Mouse (Mus musculus) forebrain, embryonic 12.5 days (tissue): ENCODE results near the gene Flii. TPM values are rescaled to one million over a fixed set of nuclear protein-coding genes. Genes with fewer than 3 reads are reported as not detected.
A peak's percentile ranks its signal among the peaks of the same experiment; 100 is the strongest.

Source experiments
- ATAC-seq: fragments of 200-750 bp; cut with Nextera tagmentation; 2 replicates; pipeline ENCODE4 v1.8.0; 2017; ENCODE audit warnings: moderate TSS enrichment; ENCODE audit not compliant: low FRiP score
- H3K27ac ChIP-seq: fragments of 300-500 bp; sonication (generic); 2 replicates; pipeline ENCODE4 v1.5.1; 2016; ENCODE audit warnings: mild to moderate bottlenecking
- H3K27me3 ChIP-seq: fragments of 300-500 bp; sonication (generic); 2 replicates; pipeline ENCODE4 v1.6.1; 2016; ENCODE audit warnings: mild to moderate bottlenecking
- H3K36me3 ChIP-seq: fragments of 300-500 bp; sonication (generic); replicated peaks from 2 replicates; pipeline ENCODE4 v1.6.1; 2016; ENCODE audit warnings: mild to moderate bottlenecking
- H3K4me1 ChIP-seq: fragments of 300-500 bp; sonication (generic); 2 replicates; pipeline ENCODE4 v1.6.1; 2016
- H3K4me2 ChIP-seq: fragments of 300-500 bp; sonication (generic); 2 replicates; pipeline ENCODE4 v1.6.1; 2016; ENCODE audit warnings: mild to moderate bottlenecking, moderate library complexity
- H3K4me3 ChIP-seq: fragments of 300-500 bp; sonication (generic); replicated peaks from 2 replicates; pipeline ENCODE4 v1.5.1; 2016; ENCODE audit warnings: mild to moderate bottlenecking
- H3K9ac ChIP-seq: fragments of 300-500 bp; sonication (generic); 2 replicates; pipeline ENCODE4 v1.6.1; 2016; ENCODE audit warnings: mild to moderate bottlenecking
- H3K9me3 ChIP-seq: fragments of 300-500 bp; sonication (generic); 2 replicates; pipeline ENCODE4 v1.6.1; 2016
- WGBS: fragments of 180-500 bp; shearing (Covaris S2); methylation state at CpG from one replicate; pipeline ENCODE4 v1.1.7; 2016; 5-methylcytosine and 5-hydroxymethylcytosine counted together
- polyA plus RNA-seq: library from polyadenylated mRNA; unstranded; fragments of >200 nt; fragmentation: Nextera tagmentation; extraction: Ambion mirVana; gene quantifications from 2 replicates; pipeline ENCODE4 v1.2.1, GENCODE M21; 2016

Gene Flii
- polyA plus RNA-seq, result 76.2 and 78.9 TPM in 2 replicates

DNA sequence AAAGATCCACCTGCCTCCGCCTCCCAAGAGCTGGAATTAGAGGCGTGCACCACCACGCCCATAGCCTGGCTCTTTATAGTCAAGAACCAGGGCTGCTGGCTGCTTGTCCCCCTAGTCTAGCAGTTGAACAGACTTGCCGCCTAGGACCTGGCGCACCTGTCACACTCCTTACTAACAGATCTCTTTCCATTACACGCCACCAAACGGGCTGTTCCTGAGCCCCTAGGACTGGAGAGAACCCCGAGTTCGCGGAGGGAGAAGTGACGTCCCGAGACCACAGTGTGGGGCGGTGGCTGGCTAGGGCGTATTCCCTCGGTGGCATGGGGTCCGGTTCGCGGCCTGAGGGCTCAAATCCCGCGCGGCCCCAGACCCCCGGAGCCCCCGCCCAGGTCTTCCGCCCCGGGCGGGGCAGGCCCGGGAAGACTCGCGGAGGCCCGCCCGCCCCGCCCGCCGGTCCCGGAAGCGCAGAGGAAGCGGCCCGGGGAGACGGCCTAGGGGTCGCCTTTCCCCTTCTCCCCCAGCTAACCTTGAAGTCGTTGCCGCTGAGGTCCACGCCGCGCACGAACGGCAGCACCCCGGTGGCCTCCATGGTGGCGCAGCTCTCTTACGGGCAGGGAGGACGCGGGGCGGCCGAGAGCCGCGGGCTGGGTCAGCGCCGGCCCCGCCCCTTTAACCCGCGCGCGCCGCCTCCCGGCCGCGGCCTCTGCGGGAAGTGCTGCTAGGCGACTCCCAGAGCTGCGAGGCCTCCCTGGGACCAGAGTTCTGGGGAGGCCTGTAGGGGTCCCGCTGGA, at the start of gene Flii:
TSS of gene Flii (minus strand) at position 663 of the 791 bp plus-strand sequence.
- H3K36me3 ChIP-seq, result peaks cover 43% of the 10 kb centered on the region
- no peaks in the 10 kb centered on the region for H3K27me3 ChIP-seq
- peak; percentile 74 for ATAC-seq
- H3K9ac ChIP-seq, result peak within 1 kb of the TSS; percentile 88
- peak within 1 kb of the TSS; percentile 80 for H3K4me3 ChIP-seq
- H3K9me3 ChIP-seq, result no peaks in the 10 kb centered on the region
- H3K4me1 ChIP-seq, result peaks cover 26% of the 10 kb centered on the region
- peak within 1 kb of the TSS; percentile 84 for H3K27ac ChIP-seq
- H3K4me2 ChIP-seq, result peak within 1 kb of the TSS; percentile 65
- WGBS, result under 1% methylated on average over 65 of the region's 71 CpGs

DNA sequence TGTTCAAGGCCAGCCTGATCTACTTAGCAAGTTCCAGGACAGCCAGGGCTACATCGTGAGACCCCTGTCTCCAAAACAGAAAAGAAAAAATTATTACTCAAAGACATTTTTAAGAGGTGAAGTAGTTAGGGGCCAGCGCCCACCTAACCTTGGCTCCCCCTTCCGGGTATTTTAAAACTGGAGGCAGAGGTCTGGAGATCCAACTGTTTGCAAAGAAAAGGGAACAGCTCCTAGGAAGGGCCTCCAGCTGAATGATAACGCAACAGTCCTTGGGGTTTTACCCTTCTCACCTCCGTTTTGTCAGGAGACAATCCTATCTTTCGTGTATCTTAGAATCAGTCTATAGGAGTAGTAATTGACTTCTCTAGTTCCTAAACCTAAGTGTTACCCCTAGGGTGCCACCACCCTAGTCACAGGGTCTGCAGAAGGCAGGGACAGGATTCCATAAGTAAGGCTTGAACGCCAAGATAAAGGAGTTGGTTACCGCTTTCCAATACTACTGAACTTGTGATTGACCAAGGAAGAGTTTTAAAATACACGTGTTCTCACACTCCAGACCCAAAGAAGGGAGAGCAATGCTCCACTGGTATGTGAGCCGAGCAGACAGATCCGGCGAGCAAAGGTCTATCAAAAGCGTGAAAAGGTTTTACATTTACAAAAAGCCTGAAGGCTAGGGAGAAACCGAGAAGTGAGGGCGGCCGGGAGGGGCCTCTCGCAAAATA, 49.2 kb upstream of the Flii start:
- 7% methylated on average over 17 of the region's 17 CpGs for WGBS
- Histone ChIP-seq H3K4me1 (peaks cover 59% of the 10 kb centered on the region), H3K27me3 (no peaks in the 10 kb centered on the region), H3K9ac (peak overlapping the region; percentile 75), H3K4me3 (peak overlapping the region; percentile 87), H3K27ac (0 out of 2 replicates have a peak overlapping the region, but pooled peaks have one; percentile 73), H3K4me2 (peak overlapping the region; percentile 87), H3K9me3 (no peaks in the 10 kb centered on the region), H3K36me3 (peaks cover 25% of the 10 kb centered on the region)
- ATAC-seq, result no peak

DNA sequence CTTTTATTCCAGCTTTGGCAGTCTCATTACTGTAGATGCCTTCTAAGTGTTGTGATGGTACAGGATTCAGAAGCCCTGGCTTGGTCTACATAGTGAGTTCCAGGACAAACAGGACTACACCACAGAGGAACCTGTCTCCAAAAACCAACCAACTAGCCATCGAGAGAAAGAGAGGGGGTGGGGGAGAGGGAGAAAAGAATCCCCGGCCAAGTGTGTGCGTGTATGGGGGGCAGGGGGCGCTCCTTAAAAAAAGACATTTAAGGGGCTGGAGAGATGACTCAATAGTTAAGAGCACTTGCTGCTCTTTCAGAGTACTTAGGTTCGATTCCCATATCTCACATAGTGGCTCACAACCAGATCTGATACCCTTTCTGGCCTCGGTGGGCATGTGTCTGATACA, 48.5 kb upstream of the Flii start:
- 54% methylated on average over 6 of the region's 6 CpGs for WGBS
- H3K27me3 ChIP-seq, result no peaks in the 10 kb centered on the region
- no peak for ATAC-seq
- H3K4me3 ChIP-seq, result peak overlapping the region; percentile 87
- peak overlapping the region; percentile 87 for H3K4me2 ChIP-seq
- H3K9me3 ChIP-seq, result no peaks in the 10 kb centered on the region
- H3K36me3 ChIP-seq, result peaks cover 20% of the 10 kb centered on the region
- peaks cover 52% of the 10 kb centered on the region for H3K4me1 ChIP-seq
- H3K9ac ChIP-seq, result peak overlapping the region; percentile 75; the same call in 1 of the 2 replicates
- no peak overlapping the region for H3K27ac ChIP-seq

DNA sequence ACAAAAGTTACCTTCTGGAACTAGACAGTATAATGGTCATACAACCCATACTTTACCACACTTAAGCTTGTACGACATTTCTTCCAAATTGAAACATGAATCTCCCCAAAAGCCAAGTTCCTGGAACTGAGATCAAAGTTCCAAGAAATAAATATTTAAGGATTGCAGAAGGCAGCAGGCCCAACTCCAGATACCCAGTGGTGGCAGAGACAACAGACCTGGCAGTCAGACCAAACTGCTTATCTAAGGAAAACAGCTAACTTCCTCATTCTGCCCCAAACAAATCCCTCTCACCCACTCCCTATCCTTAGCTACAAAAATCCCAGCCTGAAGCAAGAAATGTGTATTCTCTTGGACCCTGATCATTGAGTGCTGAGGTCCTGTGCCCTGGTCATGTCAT, 47.8 kb upstream of the Flii start:
- no peaks in the 10 kb centered on the region for H3K27me3 ChIP-seq
- peaks cover 44% of the 10 kb centered on the region for H3K4me1 ChIP-seq
- peaks cover 12% of the 10 kb centered on the region for H3K36me3 ChIP-seq
- H3K4me3 ChIP-seq, result no peak overlapping the region
- WGBS, result 94% methylated on average over 1 of the region's 1 CpGs
- no peak for ATAC-seq
- no peak overlapping the region for H3K9ac ChIP-seq
- peak overlapping the region; percentile 87; the same call in 1 of the 2 replicates for H3K4me2 ChIP-seq
- no peak overlapping the region for H3K27ac ChIP-seq
- H3K9me3 ChIP-seq, result no peaks in the 10 kb centered on the region

DNA sequence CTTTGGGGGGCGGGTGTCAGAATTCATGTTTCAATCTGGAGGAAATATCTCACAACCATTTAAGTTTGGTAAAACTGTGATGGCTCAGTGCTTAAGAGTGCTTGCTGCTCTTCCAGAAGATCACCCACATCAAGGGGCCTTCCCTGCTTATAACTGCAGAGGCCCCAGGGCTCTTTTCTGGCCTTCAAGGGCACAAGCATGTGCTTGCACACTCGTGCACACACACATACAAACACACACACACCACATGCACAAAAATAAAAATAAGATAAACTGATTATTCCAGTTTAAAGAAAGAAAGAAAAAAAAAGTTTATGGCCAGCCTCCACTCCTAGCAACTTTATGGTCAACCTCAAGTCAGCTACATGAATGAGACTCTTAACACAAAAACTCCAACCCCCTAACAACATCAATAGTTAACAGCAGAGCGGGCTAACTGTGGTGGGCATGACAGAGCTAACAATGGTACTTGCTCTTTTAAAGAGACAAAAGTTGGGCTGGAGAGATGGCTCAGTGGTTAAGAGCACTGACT, 47.2 kb upstream of the Flii start:
- no peak overlapping the region for H3K27ac ChIP-seq
- no peak for ATAC-seq
- 91% methylated on average over 3 of the region's 3 CpGs for WGBS
- no peaks in the 10 kb centered on the region for H3K27me3 ChIP-seq
- no peaks in the 10 kb centered on the region for H3K9me3 ChIP-seq
- H3K4me2 ChIP-seq, result no peak overlapping the region
- no peak overlapping the region for H3K9ac ChIP-seq
- no peak overlapping the region for H3K4me3 ChIP-seq
- peaks cover 38% of the 10 kb centered on the region for H3K4me1 ChIP-seq
- peaks cover 6% of the 10 kb centered on the region for H3K36me3 ChIP-seq

DNA sequence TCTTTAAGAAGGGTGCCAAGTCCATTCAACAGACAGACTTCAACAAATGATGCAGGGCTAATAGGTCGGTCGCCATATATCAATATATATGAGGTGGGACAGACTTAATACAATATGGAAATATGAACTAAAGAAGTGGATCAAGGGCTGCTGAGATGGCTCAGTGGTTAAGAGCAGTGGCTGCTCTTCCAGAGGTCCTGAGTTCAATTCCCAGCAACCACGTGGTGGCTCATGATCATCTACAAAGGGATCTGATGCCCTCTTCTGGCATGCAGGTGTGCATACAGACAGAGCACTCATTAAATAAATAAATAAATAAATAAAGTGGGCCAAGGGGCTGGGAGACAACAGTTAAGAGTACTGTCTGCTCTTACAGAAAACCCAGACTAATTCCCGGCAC, 45.1 kb upstream of the Flii start:
- H3K9me3 ChIP-seq, result no peaks in the 10 kb centered on the region

DNA sequence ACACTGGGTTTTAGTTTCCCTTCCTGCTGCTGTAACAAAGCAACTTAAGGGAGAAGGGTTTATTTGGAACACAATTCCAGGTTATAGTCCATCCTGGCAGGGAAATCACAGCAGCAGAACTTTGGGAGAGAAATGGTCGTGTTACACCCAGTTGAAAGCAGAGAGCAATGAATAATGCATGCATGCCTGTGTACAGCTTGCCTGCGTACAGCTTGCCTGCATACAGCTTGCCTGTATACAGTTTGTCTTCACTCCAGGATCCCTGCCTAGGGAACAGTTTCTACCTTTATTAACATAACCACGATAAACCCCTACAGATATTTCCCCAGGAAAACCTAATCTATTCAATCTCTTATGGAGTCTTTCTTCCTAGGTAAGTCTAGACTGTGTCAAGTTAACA, 43.7 kb upstream of the Flii start:
- H3K27ac ChIP-seq, result no peak overlapping the region
- no peaks in the 10 kb centered on the region for H3K27me3 ChIP-seq
- no peak overlapping the region for H3K4me3 ChIP-seq
- 86% methylated on average over 3 of the region's 3 CpGs for WGBS
- H3K36me3 ChIP-seq, result no peaks in the 10 kb centered on the region
- H3K9me3 ChIP-seq, result no peaks in the 10 kb centered on the region
- peaks cover 17% of the 10 kb centered on the region for H3K4me1 ChIP-seq
- H3K4me2 ChIP-seq, result no peak overlapping the region
- H3K9ac ChIP-seq, result no peak overlapping the region
- ATAC-seq, result no peak

More for the DNA sequence above, 45.1 kb upstream of the Flii start:
- no peak overlapping the region for H3K4me2 ChIP-seq
- H3K27ac ChIP-seq, result no peak overlapping the region
- WGBS, result 78% methylated on average over 4 of the region's 4 CpGs
- no peaks in the 10 kb centered on the region for H3K27me3 ChIP-seq
- no peak for ATAC-seq
- H3K36me3 ChIP-seq, result no peaks in the 10 kb centered on the region
- no peak overlapping the region for H3K4me3 ChIP-seq
- H3K9ac ChIP-seq, result no peak overlapping the region
- peaks cover 24% of the 10 kb centered on the region for H3K4me1 ChIP-seq

DNA sequence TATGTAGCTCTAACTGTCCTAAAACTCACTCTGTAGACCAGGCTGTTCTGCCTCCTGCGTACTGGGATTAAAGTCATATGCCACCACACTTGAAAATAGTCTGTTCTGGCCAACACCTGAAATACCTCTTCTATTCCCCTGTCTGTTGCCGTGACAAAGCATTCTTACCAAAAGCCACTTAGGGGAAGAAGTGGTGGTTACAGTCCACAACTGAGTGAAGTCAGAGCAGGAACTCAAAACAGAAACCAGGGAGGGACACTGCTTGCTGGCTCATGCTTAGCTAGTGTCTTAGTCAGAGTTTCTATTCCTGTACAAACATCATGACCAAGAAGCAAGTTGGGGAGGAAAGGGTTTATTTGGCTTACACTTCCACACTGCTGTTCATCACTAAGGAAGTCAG, 42.3 kb upstream of the Flii start:
- Histone ChIP-seq H3K27ac (no peak overlapping the region), H3K4me3 (no peak overlapping the region), H3K9me3 (no peaks in the 10 kb centered on the region), H3K9ac (no peak overlapping the region), H3K27me3 (no peaks in the 10 kb centered on the region), H3K36me3 (no peaks in the 10 kb centered on the region), H3K4me2 (no peak overlapping the region), H3K4me1 (peaks cover 5% of the 10 kb centered on the region; the same call in 1 of the 2 replicates)
- WGBS, result 100% methylated on average over 2 of the region's 2 CpGs
- ATAC-seq, result no peak

DNA sequence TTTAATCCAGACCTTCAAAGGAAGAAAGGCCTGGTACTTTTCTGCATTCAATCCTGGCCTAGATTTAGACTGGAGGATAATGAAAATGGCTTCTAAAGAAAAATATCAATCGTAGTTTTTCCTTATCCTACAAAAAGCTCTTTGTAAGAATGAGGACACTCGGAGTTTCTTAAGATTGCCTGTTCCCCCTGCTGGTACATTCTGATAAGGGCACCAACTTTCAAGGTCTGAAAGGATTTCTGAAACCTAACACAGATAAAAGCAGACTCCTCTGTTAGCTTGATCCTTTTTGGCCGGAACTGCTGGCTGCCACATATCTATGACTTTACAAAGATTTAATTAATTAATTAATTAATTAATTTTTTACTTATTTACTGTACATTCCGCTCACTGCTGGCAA, 39.9 kb upstream of the Flii start:
- Histone ChIP-seq H3K27me3 (no peaks in the 10 kb centered on the region), H3K9me3 (no peaks in the 10 kb centered on the region), H3K9ac (no peak overlapping the region), H3K4me2 (no peak overlapping the region), H3K4me3 (no peak overlapping the region), H3K36me3 (peaks cover 7% of the 10 kb centered on the region; the same call in 1 of the 2 replicates), H3K4me1 (no peaks in the 10 kb centered on the region), H3K27ac (no peak overlapping the region)
- ATAC-seq, result no peak
- 89% methylated on average over 4 of the region's 4 CpGs for WGBS

DNA sequence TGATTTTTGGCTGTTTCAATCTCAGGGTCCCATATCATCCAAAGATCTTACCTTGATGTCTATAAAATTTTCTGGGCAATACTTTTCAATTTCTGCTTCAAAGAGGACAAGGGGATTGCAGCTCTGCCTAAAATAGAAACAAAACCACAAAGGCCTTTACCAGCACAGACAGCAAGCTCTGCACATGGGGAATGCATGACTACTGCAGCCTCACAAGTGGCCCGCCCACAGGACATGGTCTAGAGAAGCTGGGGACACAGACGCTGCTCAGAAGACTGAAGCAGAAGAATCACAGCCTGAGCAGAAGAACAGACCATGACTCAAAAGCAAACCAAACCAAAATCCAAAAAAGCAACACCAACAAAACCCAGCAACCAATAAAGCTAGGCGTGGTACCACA, 34.6 kb upstream of the Flii start:
- Histone ChIP-seq H3K4me3 (no peak overlapping the region), H3K4me1 (no peaks in the 10 kb centered on the region), H3K9me3 (no peaks in the 10 kb centered on the region), H3K4me2 (no peak overlapping the region), H3K9ac (no peak overlapping the region), H3K36me3 (peaks cover 50% of the 10 kb centered on the region), H3K27me3 (no peaks in the 10 kb centered on the region), H3K27ac (no peak overlapping the region)
- 93% methylated on average over 3 of the region's 3 CpGs for WGBS
- ATAC-seq, result no peak

DNA sequence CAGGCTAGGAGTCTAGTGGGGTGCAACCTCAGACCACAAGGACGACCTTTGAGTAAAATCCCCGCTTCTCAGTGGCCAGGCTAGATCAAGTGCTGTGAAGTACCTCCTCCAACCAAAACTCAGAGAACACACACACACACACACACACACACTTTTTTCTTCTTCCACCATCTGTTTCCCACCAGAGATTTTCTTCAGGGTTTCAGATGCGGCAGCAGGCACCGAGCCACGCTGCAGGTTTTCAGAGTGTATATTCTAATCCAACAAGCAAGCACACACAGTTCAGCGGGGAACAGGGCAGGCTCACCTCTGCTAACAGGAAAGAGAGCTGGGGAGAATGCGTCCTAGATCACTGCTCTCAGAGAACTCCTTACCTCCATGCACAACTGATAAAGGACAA, 28.5 kb upstream of the Flii start:
- 94% methylated on average over 7 of the region's 7 CpGs for WGBS
- Histone ChIP-seq H3K9ac (no peak overlapping the region), H3K4me3 (no peak overlapping the region), H3K4me2 (no peak overlapping the region), H3K27ac (no peak overlapping the region), H3K9me3 (no peaks in the 10 kb centered on the region), H3K36me3 (peaks cover 83% of the 10 kb centered on the region), H3K4me1 (no peaks in the 10 kb centered on the region), H3K27me3 (no peaks in the 10 kb centered on the region)
- no peak for ATAC-seq

DNA sequence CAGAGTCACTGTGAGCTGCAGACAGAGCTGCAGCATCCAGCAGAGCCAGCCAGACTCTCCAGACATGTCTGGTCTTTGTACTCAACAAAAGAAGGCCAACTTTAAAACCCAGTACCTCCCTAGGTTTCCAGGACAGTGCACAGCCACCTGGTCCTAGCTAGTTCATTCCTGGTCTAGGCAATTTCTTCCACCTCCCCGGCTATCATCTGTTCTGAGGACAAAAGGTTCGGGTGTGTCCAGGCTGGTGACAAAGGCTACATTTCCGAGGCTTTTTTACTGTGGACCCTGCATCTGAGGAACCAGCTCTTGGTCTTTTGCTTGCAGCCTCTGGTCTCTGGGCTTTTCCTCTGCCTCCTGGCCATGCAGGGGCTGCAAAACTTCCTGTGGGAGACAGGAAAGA, 13.3 kb upstream of the Flii start:
- Histone ChIP-seq H3K4me2 (no peak overlapping the region), H3K27ac (no peak overlapping the region), H3K9me3 (no peaks in the 10 kb centered on the region), H3K27me3 (no peaks in the 10 kb centered on the region), H3K36me3 (peaks cover 62% of the 10 kb centered on the region), H3K9ac (no peak overlapping the region), H3K4me1 (no peaks in the 10 kb centered on the region), H3K4me3 (no peak overlapping the region)
- WGBS, result 76% methylated on average over 3 of the region's 3 CpGs
- no peak for ATAC-seq
